Mouse (Mus musculus): ENCODE results near the gene Sdk1.

DNA sequence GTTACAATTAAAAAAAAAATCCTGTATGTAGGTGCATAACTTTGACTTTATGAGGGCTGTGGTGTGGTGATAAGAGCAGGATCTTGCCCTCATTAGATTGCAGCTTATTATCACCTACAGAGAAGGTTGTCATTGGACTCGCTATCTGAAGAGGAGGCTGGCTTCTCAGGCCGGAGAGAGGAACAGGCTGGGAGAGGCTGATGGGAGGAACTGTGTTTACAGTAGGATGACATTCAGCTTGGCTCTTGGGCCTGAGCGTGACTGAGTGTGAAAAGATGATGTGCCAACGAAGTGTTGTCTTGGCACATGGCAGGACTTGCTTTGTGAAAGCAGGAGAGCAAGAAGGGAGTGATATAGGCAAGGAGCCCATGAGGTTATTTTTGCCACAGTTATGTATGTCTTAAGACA, 61.0 kb downstream of the Sdk1 start:
- no peak for TF ChIP-seq JUND (conservative IDR thresholded peaks at IDR 0.05; ENCODE audit: low read depth, low read length)
- no peak for TF ChIP-seq NRF1 (IDR thresholded peaks at IDR 0.05; ENCODE audit: low read depth, low read length)
- TF ChIP-seq CTCF (conservative IDR thresholded peaks at IDR 0.05 in 1 of 2, IDR thresholded peaks at IDR 0.05 in 1 of 2; ENCODE audit: low read depth in 2 of 2, low read length in 2 of 2): no peak
- TF ChIP-seq CHD1 (IDR thresholded peaks at IDR 0.05; ENCODE audit: low read depth, low read length): no peak

Data from CH12.LX (cell line).